16 mouse cellular contexts compared by ENCODE assay signal in the genomic region with DNA sequence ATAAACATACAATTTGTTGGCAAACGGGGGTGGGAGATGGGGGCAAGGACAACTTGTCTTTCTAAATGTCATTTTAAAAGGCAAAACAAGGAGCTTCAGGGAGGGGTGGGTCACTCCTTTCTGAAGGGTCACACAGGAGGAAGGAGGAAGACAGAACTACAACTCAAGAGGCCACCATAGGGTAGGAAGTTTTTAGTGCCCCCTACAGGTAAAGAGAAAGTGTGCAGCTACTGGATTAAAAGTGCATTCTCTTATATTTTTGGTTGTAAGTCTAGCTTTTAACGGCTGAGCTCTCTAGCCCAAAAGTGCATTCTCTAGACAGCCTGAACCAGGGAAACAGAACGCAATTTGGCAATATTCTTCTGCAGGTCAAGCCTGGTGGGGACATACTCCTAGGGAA.
DNase-seq lines count a peak whose midpoint lies in the region; TF ChIP-seq lines count a peak whose summit lies in the region.
"Had no signal": no experiment of that assay in that cellular context is flagged by ENCODE, and none has a peak within 500 bp of the region (broad histone marks: within the 10 kb centered on the region; RNA-seq: fewer than 3 reads in every experiment).

No protein-coding gene starts in this region.

- TF ChIP-seq CTCF in layer of hippocampus, adult 2 months (conservative IDR thresholded peaks at IDR 0.05) = peak; percentile 71
- peak; percentile 6; the same call in 1 of the 2 replicates for TF ChIP-seq CTCF in cortical plate, adult 2 months (IDR thresholded peaks at IDR 0.05; ENCODE audit: extremely low read depth, insufficient read depth, low read length)

- H3K4me1 ChIP-seq in cortical plate, adult 2 months (ENCODE audit: control insufficient read depth, insufficient read depth, low read length) = no peaks in the 10 kb centered on the region
- H3K4me1 ChIP-seq: intestine, embryonic 15.5 days had no signal

- no peak for TF ChIP-seq POLR2A in cortical plate, adult 2 months (IDR thresholded peaks at IDR 0.05; ENCODE audit: extremely low read depth, insufficient read depth, low read length)

- no peak for DNase-seq in layer of hippocampus, adult 2 months (ENCODE audit: low spot score in 2 of 2)
- no peak for DNase-seq in layer of hippocampus, adult 11-12 months (ENCODE audit: low spot score)
- DNase-seq in A20 (ENCODE audit: low read depth, low spot score) = peak; percentile 37
- peak; percentile 13 for DNase-seq in ES-CJ7 (ENCODE audit: low read depth, low spot score)
- DNase-seq in kidney, adult 18-20 months = no peak
- no peak for DNase-seq in kidney, postnatal 4 days
- DNase-seq in thymus, postnatal 4 days = no peak
- DNase-seq: adrenal gland, postnatal 36 days; cerebellum, postnatal 10 days; kidney, postnatal 14 days; liver, embryonic 13.5 days had no signal

- H3K27ac ChIP-seq in layer of hippocampus, adult 2 months = peak overlapping the region; percentile 56
- H3K27ac ChIP-seq in cortical plate, adult 2 months (ENCODE audit: insufficient read depth, low read length) = no peak overlapping the region
- H3K27ac ChIP-seq: embryonic facial prominence, embryonic 12.5 days; hindbrain, embryonic 10.5 days; intestine, embryonic 15.5 days; liver, embryonic 13.5 days; midbrain, embryonic 13.5 days had no signal

- no peak overlapping the region for H3K4me3 ChIP-seq in layer of hippocampus, adult 2 months
- H3K4me3 ChIP-seq in cortical plate, adult 2 months (ENCODE audit: insufficient read depth, low read length) = no peak overlapping the region
- H3K4me3 ChIP-seq: embryonic facial prominence, embryonic 12.5 days; hindbrain, embryonic 10.5 days; intestine, embryonic 15.5 days; liver, embryonic 13.5 days; midbrain, embryonic 13.5 days had no signal

Comparison
In these comparisons a context has a peak if more than half of its experiments do, and no peak if none do; other contexts are left out.
1. DNase-seq: peak in A20 (single experiment) and ES-CJ7 (single experiment); none in layer of hippocampus, adult 2 months (0 of 2), layer of hippocampus, adult 11-12 months (single experiment), kidney, adult 18-20 months (single experiment), kidney, postnatal 4 days (0 of 2) and thymus, postnatal 4 days (single experiment).